Mouse (Mus musculus) hindbrain, embryonic 10.5 days (tissue): ENCODE results near the gene Mob1b. TPM values are rescaled to one million over a fixed set of nuclear protein-coding genes. Genes with fewer than 3 reads are reported as not detected.
A peak's percentile ranks its signal among the peaks of the same experiment; 100 is the strongest.

Experiments
- DNase-seq: peaks from one replicate; pipeline ENCODE4 v3.0.0-alpha.2; 2017; ENCODE audit warnings: low spot score
- H3K27ac ChIP-seq: fragments of 300-500 bp; sonication (generic); 2 replicates; pipeline ENCODE4 v1.5.1; 2016; ENCODE audit warnings: mild to moderate bottlenecking, moderate library complexity
- H3K27me3 ChIP-seq: fragments of 300-500 bp; sonication (generic); 2 replicates; pipeline ENCODE4 v1.6.1; 2016; ENCODE audit warnings: mild to moderate bottlenecking; ENCODE audit not compliant: poor library complexity, insufficient read depth, severe bottlenecking
- H3K36me3 ChIP-seq: fragments of 300-500 bp; sonication (generic); 2 replicates; pipeline ENCODE4 v1.6.1; 2016; ENCODE audit warnings: mild to moderate bottlenecking, moderate library complexity
- H3K4me1 ChIP-seq: fragments of 300-500 bp; sonication (generic); replicated peaks from 2 replicates; pipeline ENCODE4 v1.6.1; 2016; ENCODE audit warnings: mild to moderate bottlenecking
- H3K4me3 ChIP-seq: fragments of 300-500 bp; sonication (generic); 2 replicates; pipeline ENCODE4 v1.5.1; 2016; ENCODE audit warnings: mild to moderate bottlenecking, moderate library complexity
- H3K9me3 ChIP-seq: fragments of 300-500 bp; sonication (generic); 2 replicates; pipeline ENCODE4 v1.6.1; 2016; ENCODE audit warnings: mild to moderate bottlenecking, moderate library complexity
- WGBS: fragments of 180-500 bp; shearing (Covaris S2); methylation state at CpG from one replicate; pipeline ENCODE4 v1.1.7; 2016; 5-methylcytosine and 5-hydroxymethylcytosine counted together
- polyA plus RNA-seq: library from polyadenylated mRNA; unstranded; fragments of >200 nt; fragmentation: Nextera tagmentation; extraction: Ambion mirVana; gene quantifications from 2 replicates; pipeline ENCODE4 v1.2.1, GENCODE M21; 2016

The Mob1b gene
- polyA plus RNA-seq, 1 experiment from 2014 or later, result 10.8 TPM

GRCm38 (mm10) chr5:88764987-88765481, 44.4 kb downstream of the Mob1b start, which contains the start of gene Dck:
Gene Dck (plus strand): TSS chr5:88764996.
- Histone ChIP-seq H3K27ac (peak within 1 kb of the TSS; percentile 96), H3K4me1 (peaks cover 24% of the 10 kb centered on the region), H3K4me3 (peak within 1 kb of the TSS; percentile 79), H3K27me3 (no peaks in the 10 kb centered on the region), H3K36me3 (peaks cover 31% of the 10 kb centered on the region), H3K9me3 (no peaks in the 10 kb centered on the region)
- DNase-seq, result peak; percentile 100
- WGBS, result under 1% methylated on average over 51 of the region's 51 CpGs

- Histone ChIP-seq H3K27me3 (no peaks in the 10 kb centered on the region), H3K9me3 (no peaks in the 10 kb centered on the region), H3K27ac (peak overlapping the region; percentile 96), H3K36me3 (peaks cover 37% of the 10 kb centered on the region), H3K4me1 (peaks cover 24% of the 10 kb centered on the region), H3K4me3 (peak overlapping the region; percentile 79)
- 16% methylated on average over 6 of the region's 6 CpGs for WGBS
- DNase-seq, result no peak
These were observed 44.9 kb downstream of the Mob1b start for GRCm38 (mm10) chr5:88765587-88765986.

- 73% methylated on average over 6 of the region's 6 CpGs for WGBS
- H3K9me3 ChIP-seq, result no peaks in the 10 kb centered on the region
- H3K27ac ChIP-seq, result peak overlapping the region; percentile 96; the same call in 1 of the 2 replicates
These were observed 45.5 kb downstream of the Mob1b start for GRCm38 (mm10) chr5:88766121-88766520.

GRCm38 (mm10) chr5:88766863-88767262, 46.2 kb downstream of the Mob1b start:
- Histone ChIP-seq H3K27me3 (no peaks in the 10 kb centered on the region), H3K4me1 (peaks cover 24% of the 10 kb centered on the region), H3K4me3 (peak overlapping the region; percentile 79), H3K9me3 (no peaks in the 10 kb centered on the region), H3K36me3 (peaks cover 50% of the 10 kb centered on the region), H3K27ac (no peak overlapping the region)
- no peak for DNase-seq
- 96% methylated on average over 5 of the region's 5 CpGs for WGBS

More at GRCm38 (mm10) chr5:88766121-88766520, 45.5 kb downstream of the Mob1b start:
- Histone ChIP-seq H3K27me3 (no peaks in the 10 kb centered on the region), H3K4me1 (peaks cover 24% of the 10 kb centered on the region), H3K36me3 (peaks cover 42% of the 10 kb centered on the region), H3K4me3 (peak overlapping the region; percentile 79)
- DNase-seq, result no peak

- H3K36me3 ChIP-seq, result peaks cover 63% of the 10 kb centered on the region
- H3K27me3 ChIP-seq, result no peaks in the 10 kb centered on the region
- peaks cover 24% of the 10 kb centered on the region for H3K4me1 ChIP-seq
- DNase-seq, result no peak
- H3K9me3 ChIP-seq, result no peaks in the 10 kb centered on the region
- 87% methylated on average over 6 of the region's 6 CpGs for WGBS
- H3K4me3 ChIP-seq, result no peak overlapping the region
- H3K27ac ChIP-seq, result no peak overlapping the region
These were observed 47.5 kb downstream of the Mob1b start for GRCm38 (mm10) chr5:88768201-88768600.

GRCm38 (mm10) chr5:88782072-88782765, 61.6 kb downstream of the Mob1b start:
- WGBS, result 87% methylated on average over 7 of the region's 7 CpGs
- Histone ChIP-seq H3K9me3 (no peaks in the 10 kb centered on the region), H3K4me3 (no peak overlapping the region), H3K4me1 (no peaks in the 10 kb centered on the region), H3K27me3 (no peaks in the 10 kb centered on the region), H3K27ac (no peak overlapping the region), H3K36me3 (peaks cover 94% of the 10 kb centered on the region)
- DNase-seq, result no peak

- H3K36me3 ChIP-seq, result peaks cover 68% of the 10 kb centered on the region
These were observed 64.4 kb downstream of the Mob1b start for GRCm38 (mm10) chr5:88785059-88785458.

GRCm38 (mm10) chr5:88790675-88791074, 70.0 kb downstream of the Mob1b start:
- no peak overlapping the region for H3K27ac ChIP-seq
- WGBS, result 57% methylated on average over 9 of the region's 9 CpGs

More at GRCm38 (mm10) chr5:88785059-88785458, 64.4 kb downstream of the Mob1b start:
- Histone ChIP-seq H3K9me3 (no peaks in the 10 kb centered on the region), H3K4me1 (no peaks in the 10 kb centered on the region), H3K4me3 (no peak overlapping the region), H3K27ac (no peak overlapping the region), H3K27me3 (no peaks in the 10 kb centered on the region)
- DNase-seq, result no peak
- WGBS, result 91% methylated on average over 1 of the region's 1 CpGs

GRCm38 (mm10) chr5:88791256-88792245, 70.9 kb downstream of the Mob1b start:
- Histone ChIP-seq H3K9me3 (no peaks in the 10 kb centered on the region), H3K27ac (no peak overlapping the region), H3K27me3 (no peaks in the 10 kb centered on the region), H3K4me1 (no peaks in the 10 kb centered on the region), H3K36me3 (peaks cover 5% of the 10 kb centered on the region; the same call in 1 of the 2 replicates), H3K4me3 (no peak overlapping the region)
- 43% methylated on average over 10 of the region's 10 CpGs for WGBS
- peak; percentile 69 for DNase-seq

More at GRCm38 (mm10) chr5:88790675-88791074, 70.0 kb downstream of the Mob1b start:
- no peaks in the 10 kb centered on the region for H3K27me3 ChIP-seq
- peaks cover 14% of the 10 kb centered on the region for H3K36me3 ChIP-seq
- H3K4me3 ChIP-seq, result no peak overlapping the region
- no peak for DNase-seq
- no peaks in the 10 kb centered on the region for H3K4me1 ChIP-seq
- no peaks in the 10 kb centered on the region for H3K9me3 ChIP-seq

GRCm38 (mm10) chr5:88793676-88794075, 73.0 kb downstream of the Mob1b start:
- Histone ChIP-seq H3K4me3 (no peak overlapping the region), H3K27me3 (no peaks in the 10 kb centered on the region), H3K9me3 (no peaks in the 10 kb centered on the region), H3K36me3 (no peaks in the 10 kb centered on the region), H3K27ac (no peak overlapping the region), H3K4me1 (no peaks in the 10 kb centered on the region)
- no peak for DNase-seq
- 92% methylated on average over 3 of the region's 3 CpGs for WGBS

- Histone ChIP-seq H3K36me3 (no peaks in the 10 kb centered on the region), H3K27ac (no peak overlapping the region), H3K27me3 (no peaks in the 10 kb centered on the region), H3K4me1 (no peaks in the 10 kb centered on the region), H3K4me3 (no peak overlapping the region), H3K9me3 (no peaks in the 10 kb centered on the region)
- WGBS, result 61% methylated on average over 9 of the region's 9 CpGs
- DNase-seq, result no peak
These were observed 75.4 kb downstream of the Mob1b start for GRCm38 (mm10) chr5:88795910-88796584.

GRCm38 (mm10) chr5:88796588-88796987, 75.9 kb downstream of the Mob1b start:
- Histone ChIP-seq H3K4me3 (no peak overlapping the region), H3K36me3 (no peaks in the 10 kb centered on the region), H3K4me1 (no peaks in the 10 kb centered on the region), H3K27ac (no peak overlapping the region), H3K27me3 (no peaks in the 10 kb centered on the region), H3K9me3 (no peaks in the 10 kb centered on the region)
- 77% methylated on average over 11 of the region's 11 CpGs for WGBS
- no peak for DNase-seq
